Mouse (Mus musculus): ENCODE measurements at regions not wholly inside any gene's neighbourhood (a gene's known extent, or its start where the extent isn't known, plus 50 kb on each side); places are given as distances from the start of the nearest gene placed in this dataset.

- ATAC-seq (ENCODE audit: low TSS enrichment) = peak; percentile 80
Measured at GRCm38 (mm10) chrX:6261469-6261868, 59.1 kb downstream of the Bmp15 start.

- ATAC-seq (ENCODE audit: low TSS enrichment) = no peak
Measured at GRCm38 (mm10) chrX:6258523-6258922, 62.0 kb downstream of the Bmp15 start.

- peak; percentile 59; the same call in 1 of the 2 replicates for ATAC-seq (ENCODE audit: low TSS enrichment)
Measured at GRCm38 (mm10) chrX:6254058-6254457, 66.5 kb downstream of the Bmp15 start.

- ATAC-seq (ENCODE audit: low TSS enrichment) = no peak
Measured at GRCm38 (mm10) chrX:6252873-6253272, 67.6 kb downstream of the Bmp15 start.
